Mouse (Mus musculus) left cerebral cortex, postnatal 25 days (tissue): ENCODE results near the gene Lep. TPM values are rescaled to one million over a fixed set of nuclear protein-coding genes. Genes with fewer than 3 reads are reported as not detected.

Experiments used
- DNase-seq, 2 experiments: peaks; one replicate each; pipeline ENCODE4 v3.0.0; 2022; ENCODE audit warnings: low spot score in 2 of 2, mixed read lengths in 1 of 2
- intact Hi-C: fragments of 180-260 bp; cut with DNase I; formaldehyde crosslinking; loops from one replicate; pipeline ENCODE4 v1.15.1; 2025
- microRNA-seq, 2 experiments: library from miRNA; unstranded; fragments of <30 nt; microRNA quantifications; one replicate each; pipeline ENCODE4 v1.2.0; 2022
- total RNA-seq, 2 experiments: library from RNA; stranded (reverse); gene quantifications; 2 replicates each; pipeline ENCODE4 v1.2.3; 2021

The Lep gene
- total RNA-seq, 2 experiments from 2014 or later: not detected

DNA sequence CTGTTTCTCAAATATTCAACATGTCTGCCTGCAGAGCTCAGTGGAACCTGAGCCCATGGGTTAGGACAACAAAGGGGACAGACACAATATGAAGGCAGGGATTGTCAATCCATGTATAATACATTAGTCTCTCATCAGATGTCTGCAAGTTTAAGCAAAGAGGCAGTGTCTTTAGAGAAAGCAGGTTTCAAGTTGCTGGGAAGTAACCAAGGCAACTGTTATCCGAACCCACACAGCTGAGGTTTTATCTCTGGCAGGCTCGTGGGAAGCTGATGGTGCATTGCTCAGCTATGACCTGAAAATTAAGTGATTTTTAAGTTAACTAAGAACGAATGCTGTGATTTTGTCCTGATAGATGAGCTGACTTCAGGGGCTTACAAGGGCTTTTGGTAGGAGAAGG, 40.4 kb downstream of the Lep start:
- intact Hi-C loops: no loop called here
- peak; percentile 46 to 75 for DNase-seq

DNA sequence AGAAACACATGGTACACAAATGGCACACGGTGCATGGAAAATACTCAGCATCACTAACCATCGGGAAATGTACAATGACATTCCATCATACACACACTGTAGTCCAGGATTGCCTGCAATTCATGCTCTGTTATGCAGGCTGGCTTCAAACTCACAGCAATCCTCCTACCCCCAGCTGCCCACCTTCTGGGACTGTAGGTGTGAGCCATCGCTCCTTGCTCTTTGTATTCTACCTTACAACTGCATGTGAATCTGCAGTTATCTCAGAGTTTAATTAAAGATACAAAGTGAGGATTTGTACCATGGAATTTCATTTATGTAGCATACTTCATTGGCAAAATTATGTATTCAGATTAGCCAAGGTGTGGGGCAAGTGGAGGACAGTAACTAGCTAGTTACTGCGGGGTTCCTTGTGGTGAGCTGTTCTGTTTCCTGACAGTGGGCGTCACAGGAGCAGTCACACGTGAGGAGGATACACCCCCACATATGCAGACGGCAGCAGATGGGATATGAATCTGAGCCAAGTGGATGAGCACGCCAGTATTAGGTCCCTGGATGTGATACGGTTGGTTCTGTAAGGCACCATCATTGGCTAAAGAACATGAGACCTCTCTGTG, 41.3 kb downstream of the Lep start:
- intact Hi-C loops: no loop called here
- peak; percentile 57 to 78 for DNase-seq

DNA sequence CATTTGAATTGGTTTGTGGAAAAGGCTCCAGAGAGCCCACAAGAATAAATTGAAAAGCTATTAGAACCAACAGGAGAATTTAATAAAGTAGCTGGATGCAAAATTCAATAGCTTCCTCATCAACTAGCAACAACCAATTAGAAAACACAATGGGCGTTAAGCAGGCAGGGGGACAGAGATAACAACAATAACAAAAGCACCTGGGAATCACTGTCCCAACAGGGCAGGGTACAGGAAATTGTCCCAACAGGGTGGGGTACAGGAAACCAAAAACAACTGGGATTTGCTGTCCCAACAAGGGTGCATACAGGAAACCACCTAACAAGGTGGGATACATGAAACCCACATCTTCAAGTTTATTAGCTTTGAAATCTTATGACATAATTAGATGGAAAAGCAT, 48.4 kb downstream of the Lep start:
- intact Hi-C loops: no loop called here
- no peak for DNase-seq

DNA sequence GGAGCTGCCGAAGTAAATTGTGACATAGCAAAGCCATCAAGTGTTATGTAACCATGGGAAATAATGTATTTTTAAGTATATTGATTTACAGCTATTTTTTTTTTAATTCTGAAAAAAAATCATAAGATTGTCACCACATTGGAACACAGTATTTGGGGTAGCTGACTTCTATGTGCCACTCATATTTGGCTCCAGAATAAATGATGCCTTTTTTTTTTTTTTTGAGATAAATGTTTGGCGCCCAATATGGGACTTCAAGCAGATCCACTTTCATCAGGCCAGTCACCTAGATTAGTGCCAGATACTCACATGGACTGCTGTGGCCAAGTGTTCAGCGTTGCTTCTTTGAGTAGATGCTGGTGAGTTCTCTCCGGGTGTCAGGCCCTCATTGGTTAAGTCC, 51.5 kb downstream of the Lep start:
- intact Hi-C loops: no loop called here
- no peak for DNase-seq

DNA sequence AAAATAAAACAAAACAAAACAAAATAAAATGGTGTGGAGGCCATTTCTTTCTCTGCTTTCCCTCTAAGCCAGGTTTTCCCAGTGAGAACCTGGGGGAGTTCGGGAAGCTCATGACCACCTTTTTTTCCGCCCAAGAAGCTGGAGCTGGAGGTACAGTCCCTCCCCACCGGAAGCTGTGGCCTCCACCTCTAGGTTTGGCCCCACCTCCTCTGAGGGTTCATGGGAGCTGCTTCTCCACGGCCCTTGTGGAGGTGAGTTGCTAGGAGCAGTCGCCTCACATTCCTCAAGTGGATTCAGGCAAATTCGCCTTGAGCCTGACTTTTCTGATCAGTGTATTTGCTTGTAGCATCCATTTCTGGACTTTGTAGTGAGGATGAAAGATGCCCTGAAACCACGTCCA, 55.7 kb downstream of the Lep start:
- no peak for DNase-seq
- intact Hi-C loops: no loop called here

DNA sequence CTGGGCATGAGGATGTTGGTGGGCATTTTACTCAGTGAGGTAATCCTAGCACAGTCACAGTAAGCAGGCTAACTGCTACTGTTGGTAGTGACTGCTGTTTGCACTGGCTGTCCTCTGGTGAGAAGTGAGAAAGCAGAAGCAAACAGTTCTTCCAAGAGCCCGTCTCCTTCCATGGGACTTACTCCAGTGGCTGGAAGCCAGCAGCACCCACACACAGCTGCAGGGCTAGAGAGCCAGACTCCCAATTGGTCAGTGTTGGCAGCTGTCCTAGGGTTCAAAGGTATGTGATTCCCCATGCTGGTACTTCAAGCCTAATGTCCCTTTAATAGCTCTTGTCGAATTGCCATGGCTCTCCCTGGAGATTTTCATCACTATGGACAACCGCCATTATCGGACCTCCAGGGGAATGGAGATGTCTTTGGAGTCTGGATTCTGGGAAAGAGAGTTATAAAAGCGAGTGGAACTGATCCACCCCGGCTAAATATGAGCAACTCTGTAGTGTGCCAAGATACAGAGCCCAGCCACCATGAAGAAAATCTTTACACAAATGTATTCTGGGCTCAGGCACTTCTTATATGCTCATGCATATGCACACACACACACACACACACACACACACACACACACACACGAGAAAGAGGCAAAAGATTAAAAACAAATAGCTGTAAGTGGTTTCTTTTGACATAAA, 57.5 kb downstream of the Lep start:
- peak; percentile 43 to 78 for DNase-seq
- intact Hi-C loops: no loop called here

DNA sequence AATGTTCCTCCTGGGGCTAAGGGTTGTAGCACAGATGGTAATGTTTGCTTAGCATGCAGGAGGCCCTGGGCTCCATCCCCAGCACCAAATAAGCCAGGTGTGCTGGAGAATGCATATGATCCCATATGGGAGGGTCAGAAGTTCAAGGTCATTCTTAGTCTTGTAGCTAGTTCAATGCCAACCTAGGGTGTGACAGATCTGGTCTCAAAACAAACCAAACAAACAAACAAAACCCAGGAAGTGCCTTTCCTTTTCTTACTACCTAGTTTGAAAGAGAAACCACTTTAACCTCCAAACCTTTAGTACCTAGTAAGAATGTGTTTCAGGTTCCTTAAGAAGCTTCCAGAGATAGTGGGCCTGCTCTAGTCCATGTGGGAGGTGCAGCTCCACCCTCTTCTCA, 58.2 kb downstream of the Lep start:
- intact Hi-C loops: no loop called here

DNA sequence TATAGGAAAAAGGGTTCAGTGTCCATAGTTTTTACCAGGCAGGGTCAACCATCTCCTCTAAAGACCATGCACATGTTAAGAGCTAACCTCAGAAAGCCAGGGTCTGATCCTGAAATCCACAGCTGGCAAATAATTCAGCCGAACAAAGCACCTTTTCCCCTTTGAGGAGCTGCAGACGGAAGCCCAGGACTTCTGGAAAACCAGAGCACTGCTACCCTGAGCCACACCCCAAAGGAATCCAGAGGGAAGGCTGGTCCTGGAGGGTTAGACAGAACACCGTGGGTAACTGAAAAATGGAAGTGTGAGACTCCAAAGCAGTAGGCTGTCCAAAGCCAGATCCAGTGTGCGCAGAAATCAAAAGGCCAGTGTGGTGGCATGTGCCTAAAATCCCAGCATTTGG, 58.9 kb downstream of the Lep start:
- DNase-seq: no peak
- intact Hi-C loops: no loop called here

More for the DNA sequence above, 58.2 kb downstream of the Lep start:
- DNase-seq: no peak

DNA sequence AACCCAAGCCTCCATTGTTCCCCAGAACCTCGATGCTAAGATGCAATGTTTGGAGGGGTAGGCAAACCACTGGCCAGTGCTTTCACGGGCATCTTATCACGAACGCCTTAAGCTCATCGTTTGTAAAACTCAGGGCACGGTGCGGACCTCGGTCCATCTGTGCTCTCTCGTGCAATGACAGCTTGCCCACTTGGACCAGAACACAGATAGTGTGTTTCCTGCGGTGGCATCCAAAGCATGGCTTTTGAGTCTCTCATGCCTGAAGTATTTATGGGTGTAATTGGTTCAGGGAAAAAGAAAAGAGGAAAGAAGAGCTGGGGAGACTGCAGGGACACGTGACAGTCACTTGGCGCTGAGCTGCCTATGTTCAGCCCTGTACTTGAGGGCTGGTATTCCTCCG, 60.0 kb downstream of the Lep start:
- no peak for DNase-seq
- intact Hi-C loops: no loop called here

Small RNA genes within 50 kb of the gene (microRNA-seq; reads per million reads assigned to microRNA genes)
- 454 to 540 reads per million in 2 experiments for gene Mir129-1

Other genes with a start within 250 kb of the Lep start
- gene Lrrc4, start 228.5 kb upstream of the Lep start, total RNA-seq: 100 to 1,000 TPM in 1 of 2 experiments, 10 to 100 TPM in 1; 94.7 to 103 TPM
- gene Rbm28, start 104.8 kb downstream of the Lep start, total RNA-seq: 10 to 100 TPM; 38.7 to 45.7 TPM
- gene Prrt4, start 119.4 kb downstream of the Lep start, total RNA-seq: 1 to 10 TPM; 2.4 to 2.9 TPM
- gene Impdh1, start 156.1 kb downstream of the Lep start, total RNA-seq: 10 to 100 TPM; 66.1 to 68.8 TPM
- gene Hilpda, start 212.3 kb downstream of the Lep start, total RNA-seq: 1 to 10 TPM; 6.7 to 8.4 TPM
- gene Fam71f2, start 219.4 kb downstream of the Lep start, total RNA-seq: under 1 TPM; 0.34 to 0.41 TPM